Mouse (Mus musculus) midbrain, postnatal 0 days (tissue): ENCODE measurements around the gene Ttc39b. TPM values are rescaled to one million over a fixed set of nuclear protein-coding genes. Genes with fewer than 3 reads are reported as not detected.
A peak's percentile ranks its signal among the peaks of the same experiment; 100 is the strongest.

Experiments used
- ATAC-seq: fragments of 200-750 bp; cut with Nextera tagmentation; 2 replicates; pipeline ENCODE4 v1.8.0; 2017; ENCODE audit warnings: moderate number of reproducible peaks, mild to moderate bottlenecking, moderate TSS enrichment, moderate library complexity; ENCODE audit not compliant: low FRiP score
- DNase-seq: peaks from one replicate; pipeline ENCODE4 v3.0.0-alpha.2; 2015; ENCODE audit warnings: low spot score
- H3K27ac ChIP-seq: fragments of 300-500 bp; sonication (generic); 2 replicates; pipeline ENCODE4 v1.5.1; 2014; ENCODE audit warnings: low read depth, mild to moderate bottlenecking, low read length, mixed read lengths
- H3K27me3 ChIP-seq: fragments of 300-500 bp; sonication (generic); 2 replicates; pipeline ENCODE4 v1.6.1; 2014; ENCODE audit warnings: low read length, control low read depth, mixed read lengths; ENCODE audit not compliant: insufficient read depth
- H3K36me3 ChIP-seq: fragments of 300-500 bp; sonication (generic); 2 replicates; pipeline ENCODE4 v1.6.1; 2014; ENCODE audit warnings: low read length, control low read depth, mixed read lengths; ENCODE audit not compliant: insufficient read depth
- H3K4me1 ChIP-seq: fragments of 300-500 bp; sonication (generic); 2 replicates; pipeline ENCODE4 v1.6.1; 2014; ENCODE audit warnings: mild to moderate bottlenecking, control low read depth, antibody characterized with exemption, low read length, mixed read lengths; ENCODE audit not compliant: insufficient read depth
- H3K4me2 ChIP-seq: fragments of 300-500 bp; sonication (generic); 2 replicates; pipeline ENCODE4 v1.6.1; 2014; ENCODE audit warnings: low read depth, mild to moderate bottlenecking, low read length, mixed read lengths; ENCODE audit not compliant: poor library complexity, severe bottlenecking
- H3K4me3 ChIP-seq: fragments of 300-500 bp; sonication (generic); 2 replicates; pipeline ENCODE4 v1.5.1; 2014; ENCODE audit warnings: low read depth, mild to moderate bottlenecking, low read length, moderate library complexity
- H3K9ac ChIP-seq: fragments of 300-500 bp; sonication (generic); replicated peaks from 2 replicates; pipeline ENCODE4 v1.6.1; 2014; ENCODE audit warnings: mild to moderate bottlenecking, low read length, moderate library complexity, mixed read lengths; ENCODE audit not compliant: poor library complexity, severe bottlenecking
- H3K9me3 ChIP-seq: fragments of 300-500 bp; sonication (generic); 2 replicates; pipeline ENCODE4 v1.6.1; 2016; ENCODE audit warnings: low read length, control low read depth
- CTCF ChIP-seq: IDR thresholded peaks from 2 replicates; pipeline ENCODE4 v1.5.1; 2016; ENCODE audit warnings: antibody characterized with exemption, mild to moderate bottlenecking
- WGBS: fragments of 180-500 bp; shearing (Covaris S2); extraction: QIAGEN DNeasy Blood & Tissue Kit; methylation state at CpG from one replicate; pipeline ENCODE4 v1.1.7; 2014; 5-methylcytosine and 5-hydroxymethylcytosine counted together
- polyA plus RNA-seq: library from polyadenylated mRNA; unstranded; fragments of >200 nt; fragmentation: Nextera tagmentation; extraction: Ambion mirVana; gene quantifications from 2 replicates; pipeline ENCODE4 v1.2.1, GENCODE M21; 2015
- total RNA-seq: library from RNA; depleted of rRNA; stranded (reverse); fragments of >200 nt; gene quantifications from 2 replicates; pipeline ENCODE4 v1.2.3, GENCODE M21; 2014

Ttc39b gene
- total and polyA plus RNA-seq, 2 experiments from 2014 or later = 5.7 to 14.7 TPM

DNA sequence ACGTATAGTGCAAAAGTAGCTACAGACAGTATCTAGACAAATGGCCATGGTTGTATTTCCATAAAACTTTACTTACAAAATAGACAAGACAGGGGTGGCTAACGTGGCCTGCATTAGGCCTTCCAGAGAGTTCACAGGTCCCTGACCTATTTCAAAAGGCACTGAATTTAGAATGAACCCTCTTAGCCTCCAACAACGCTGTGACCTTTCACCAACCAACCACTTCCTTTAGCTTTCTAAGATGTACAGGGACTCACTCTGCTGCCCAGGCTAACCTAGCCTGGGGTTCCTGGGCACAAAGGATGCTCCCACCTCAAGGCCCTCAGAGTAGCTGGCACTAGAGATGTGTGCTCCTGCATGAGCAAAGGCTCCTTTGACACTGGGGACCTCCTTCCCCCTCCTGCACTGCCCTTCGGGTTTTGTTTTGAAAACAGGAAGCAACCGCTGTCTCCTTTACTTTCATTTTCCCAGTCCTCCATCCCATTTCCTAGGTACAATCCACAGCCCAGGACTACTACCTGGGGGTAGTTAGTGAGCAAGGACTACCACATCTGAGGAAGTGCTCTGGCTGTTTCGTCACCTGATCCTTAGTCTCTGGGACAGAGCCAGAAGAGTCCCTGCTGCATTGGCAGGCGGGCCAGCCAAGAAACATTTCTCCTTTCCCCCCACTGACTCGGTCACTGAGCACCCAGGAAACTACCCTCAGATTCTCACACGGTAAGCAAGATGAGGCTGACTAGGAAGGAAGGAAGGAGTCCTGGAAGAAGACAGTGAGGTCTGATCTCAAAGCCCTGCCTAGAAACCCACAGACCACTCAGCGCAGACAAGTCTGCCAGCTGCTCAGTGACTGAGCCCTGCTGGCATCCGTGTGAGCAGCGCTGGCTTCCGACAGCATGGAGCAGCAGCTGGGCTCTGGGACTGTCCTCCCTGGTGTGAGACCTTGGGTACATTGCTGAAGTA is 8.9 kb downstream of the Ttc39b start:
- no peaks in the 10 kb centered on the region for H3K36me3 ChIP-seq
- 62% methylated on average over 13 of the region's 13 CpGs for WGBS
- no peak for TF ChIP-seq CTCF
- no peaks in the 10 kb centered on the region for H3K27me3 ChIP-seq
- H3K9ac ChIP-seq = 0 out of 2 replicates have a peak overlapping the region, but pooled peaks have one; percentile 4
- ATAC-seq = no peak
- DNase-seq = peak; percentile 59
- no peaks in the 10 kb centered on the region for H3K4me1 ChIP-seq
- H3K4me3 ChIP-seq = no peak overlapping the region
- no peak overlapping the region for H3K27ac ChIP-seq
- no peak overlapping the region; the same call in 1 of the 2 replicates for H3K4me2 ChIP-seq
- no peaks in the 10 kb centered on the region for H3K9me3 ChIP-seq

- Histone ChIP-seq H3K9ac (no peak overlapping the region), H3K27me3 (no peaks in the 10 kb centered on the region), H3K4me1 (no peaks in the 10 kb centered on the region), H3K27ac (no peak overlapping the region), H3K4me3 (no peak overlapping the region), H3K4me2 (no peak overlapping the region), H3K9me3 (no peaks in the 10 kb centered on the region), H3K36me3 (no peaks in the 10 kb centered on the region)
- no peak for ATAC-seq
- no peak for DNase-seq
- no peak for TF ChIP-seq CTCF
- 82% methylated on average over 7 of the region's 7 CpGs for WGBS
Observed at GRCm38 (mm10) chr4:83314261-83314793, 9.7 kb downstream of the Ttc39b start.

- no peak overlapping the region for H3K9ac ChIP-seq
- 71% methylated on average over 4 of the region's 4 CpGs for WGBS
- no peak overlapping the region for H3K4me3 ChIP-seq
- DNase-seq = peak; percentile 11
- no peaks in the 10 kb centered on the region for H3K9me3 ChIP-seq
- no peaks in the 10 kb centered on the region for H3K4me1 ChIP-seq
- ATAC-seq = no peak
- H3K36me3 ChIP-seq = no peaks in the 10 kb centered on the region
- H3K4me2 ChIP-seq = no peak overlapping the region
- TF ChIP-seq CTCF = no peak
- H3K27ac ChIP-seq = no peak overlapping the region
- no peaks in the 10 kb centered on the region for H3K27me3 ChIP-seq
Observed at GRCm38 (mm10) chr4:83312336-83312735, 11.7 kb downstream of the Ttc39b start.

GRCm38 (mm10) chr4:83311481-83311880 is 12.6 kb downstream of the Ttc39b start:
- DNase-seq (no peak), ATAC-seq (no peak)
- no peak overlapping the region for H3K27ac ChIP-seq
- no peaks in the 10 kb centered on the region for H3K4me1 ChIP-seq
- H3K36me3 ChIP-seq = no peaks in the 10 kb centered on the region
- 92% methylated on average over 8 of the region's 8 CpGs for WGBS
- H3K27me3 ChIP-seq = no peaks in the 10 kb centered on the region
- H3K9ac ChIP-seq = no peak overlapping the region
- H3K4me3 ChIP-seq = no peak overlapping the region
- no peak overlapping the region for H3K4me2 ChIP-seq
- H3K9me3 ChIP-seq = no peaks in the 10 kb centered on the region
- no peak for TF ChIP-seq CTCF

DNA sequence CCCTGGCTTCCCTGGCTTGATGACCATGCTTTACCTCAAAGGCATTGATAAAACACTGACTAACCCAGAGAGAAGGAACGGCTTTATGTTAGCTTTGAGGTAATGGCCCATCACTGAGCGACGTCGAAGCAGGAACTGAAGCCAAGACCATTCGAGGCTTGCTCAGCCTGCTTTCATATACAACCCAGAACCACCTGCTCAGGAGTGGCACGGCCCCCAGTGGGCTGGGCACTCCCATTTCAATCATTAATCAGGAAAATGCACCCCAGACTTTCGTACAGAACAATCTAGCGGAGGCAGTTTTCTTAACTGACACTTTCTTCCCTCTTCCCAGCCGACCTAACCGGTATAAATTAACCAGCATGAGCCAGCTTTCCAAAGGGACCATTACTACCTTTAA is 13.1 kb downstream of the Ttc39b start:
- no peak for ATAC-seq
- no peak overlapping the region for H3K4me3 ChIP-seq
- TF ChIP-seq CTCF = no peak
- no peaks in the 10 kb centered on the region for H3K36me3 ChIP-seq
- 86% methylated on average over 10 of the region's 10 CpGs for WGBS
- H3K27ac ChIP-seq = no peak overlapping the region
- no peak for DNase-seq
- no peak overlapping the region for H3K4me2 ChIP-seq
- no peaks in the 10 kb centered on the region for H3K27me3 ChIP-seq
- no peak overlapping the region for H3K9ac ChIP-seq
- no peaks in the 10 kb centered on the region for H3K9me3 ChIP-seq
- no peaks in the 10 kb centered on the region for H3K4me1 ChIP-seq

DNA sequence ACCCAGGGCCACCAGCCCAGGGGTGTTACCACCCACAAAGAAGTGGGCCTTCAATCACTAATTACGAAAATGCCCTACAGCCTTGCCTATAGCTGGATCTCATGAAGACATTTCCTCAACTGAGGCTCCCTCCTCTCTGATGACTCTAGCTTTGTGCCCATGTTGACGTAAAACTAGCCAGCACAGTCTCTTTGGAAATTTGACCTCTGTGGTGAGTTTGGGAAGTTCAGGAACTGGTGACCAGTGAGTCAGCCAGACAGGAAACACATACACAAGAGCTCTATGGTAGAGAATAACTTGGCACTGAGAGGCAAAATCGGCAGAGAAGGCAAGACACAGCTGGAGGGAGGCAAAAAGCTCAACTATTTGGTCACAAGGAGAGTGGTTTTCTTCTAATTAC is 15.1 kb downstream of the Ttc39b start:
- no peak for TF ChIP-seq CTCF
- H3K9ac ChIP-seq = no peak overlapping the region
- ATAC-seq (no peak), DNase-seq (no peak)
- no peak overlapping the region for H3K4me3 ChIP-seq
- H3K4me1 ChIP-seq = no peaks in the 10 kb centered on the region
- no peak overlapping the region for H3K4me2 ChIP-seq
- no peaks in the 10 kb centered on the region for H3K9me3 ChIP-seq
- no peaks in the 10 kb centered on the region for H3K36me3 ChIP-seq
- H3K27ac ChIP-seq = no peak overlapping the region
- WGBS = 84% methylated on average over 3 of the region's 3 CpGs
- no peaks in the 10 kb centered on the region for H3K27me3 ChIP-seq
